ENCODE assay signal across 7 mouse cellular contexts in the genomic region with DNA sequence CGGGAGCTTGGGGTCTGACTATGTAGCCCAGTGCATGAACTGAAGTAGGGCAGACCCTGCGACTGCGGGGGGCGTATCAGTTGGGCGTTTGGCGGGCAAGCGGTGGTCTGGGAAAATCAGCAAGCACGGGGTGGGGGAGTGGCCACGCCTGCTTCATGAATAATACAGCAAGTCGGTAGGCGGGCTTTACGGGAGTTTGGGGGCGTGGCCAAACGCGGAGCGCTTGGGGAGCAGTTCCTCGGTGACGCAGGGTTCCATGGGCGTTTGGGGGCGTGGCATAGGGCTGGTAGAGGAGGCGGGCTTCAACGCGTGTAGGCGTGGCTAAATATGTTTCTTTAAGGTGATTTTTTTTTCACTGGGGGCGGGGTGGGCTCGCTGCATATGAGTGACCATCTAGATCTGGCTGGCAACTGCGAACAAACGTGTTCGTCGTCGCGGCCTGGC. TPM values are rescaled to one million over a fixed set of nuclear protein-coding genes. Genes with fewer than 3 reads are reported as not detected.
DNase-seq lines count a peak whose midpoint lies in the region; ATAC-seq and TF ChIP-seq lines count a peak whose summit lies in the region.

No protein-coding gene starts in this region.

- peak; percentile 80 for ATAC-seq in intestine, embryonic 15.5 days
- ATAC-seq in midbrain, embryonic 12.5 days (ENCODE audit: low FRiP score, low read depth), result peak; percentile 74

- peak overlapping the region; percentile 90 for H3K27ac ChIP-seq in intestine, embryonic 15.5 days
- H3K27ac ChIP-seq in midbrain, embryonic 12.5 days (replicated peaks), result peak overlapping the region; percentile 94
- H3K27ac ChIP-seq in small intestine, adult 2 months (ENCODE audit: insufficient read depth, low read depth, low read length), result peak overlapping the region; percentile 99

- H3K9me3 ChIP-seq in intestine, embryonic 15.5 days, result no peaks in the 10 kb centered on the region
- no peaks in the 10 kb centered on the region for H3K9me3 ChIP-seq in midbrain, embryonic 12.5 days

- 0 out of 2 replicates have a peak, but pooled peaks have one; percentile 4 for TF ChIP-seq POLR2A in small intestine, adult 2 months (IDR thresholded peaks at IDR 0.05; ENCODE audit: low read depth, low read length)

- peaks cover 16% of the 10 kb centered on the region for H3K36me3 ChIP-seq in intestine, embryonic 15.5 days
- peaks cover 35% of the 10 kb centered on the region for H3K36me3 ChIP-seq in midbrain, embryonic 12.5 days
- peaks cover 25% of the 10 kb centered on the region for H3K36me3 ChIP-seq in small intestine, adult 2 months (ENCODE audit: control insufficient read depth, insufficient read depth, low read length)

- intact Hi-C loops in gastrocnemius, postnatal 36 days (cut with DNase I), result no loop called here
- intact Hi-C loops in left cerebral cortex, postnatal 4 days (cut with DNase I), result no loop called here

- peak overlapping the region; percentile 87 for H3K9ac ChIP-seq in intestine, embryonic 15.5 days
- H3K9ac ChIP-seq in midbrain, embryonic 12.5 days (replicated peaks), result peak overlapping the region; percentile 20; the same call in 1 of the 2 replicates

- peak overlapping the region; percentile 97 for H3K4me2 ChIP-seq in intestine, embryonic 15.5 days (replicated peaks)
- peak overlapping the region; percentile 77 for H3K4me2 ChIP-seq in midbrain, embryonic 12.5 days (replicated peaks)

- H3K4me3 ChIP-seq in intestine, embryonic 15.5 days (replicated peaks), result peak overlapping the region; percentile 79
- H3K4me3 ChIP-seq in midbrain, embryonic 12.5 days, result peak overlapping the region; percentile 72
- H3K4me3 ChIP-seq in small intestine, adult 2 months (ENCODE audit: low read depth, low read length), result peak overlapping the region; percentile 91

- under 1% methylated on average over 32 of the region's 32 CpGs for WGBS in intestine, embryonic 15.5 days
- under 1% methylated on average over 32 of the region's 32 CpGs for WGBS in midbrain, embryonic 12.5 days
- WGBS in small intestine, adult 2 months, result under 1% methylated on average over 32 of the region's 32 CpGs

- TF ChIP-seq CTCF in small intestine, adult 2 months (IDR thresholded peaks at IDR 0.05; ENCODE audit: extremely low read depth, insufficient read length, insufficient replicate concordance, low read depth, low read length), result no peak

- H3K27me3 ChIP-seq in intestine, embryonic 15.5 days (replicated peaks), result no peaks in the 10 kb centered on the region
- no peaks in the 10 kb centered on the region for H3K27me3 ChIP-seq in midbrain, embryonic 12.5 days
- no peaks in the 10 kb centered on the region for H3K27me3 ChIP-seq in small intestine, adult 2 months (ENCODE audit: control insufficient read depth, insufficient read depth, low read length)

- peak; percentile 99 for DNase-seq in adrenal gland, adult 2 months
- DNase-seq in embryo, embryonic 11.5 days (ENCODE audit: low read depth, low spot score), result peak; percentile 99
- peak; percentile 100 for DNase-seq in gastrocnemius, postnatal 36 days
- DNase-seq in left cerebral cortex, postnatal 4 days, result peak; percentile 100

- peaks cover 25% of the 10 kb centered on the region for H3K4me1 ChIP-seq in intestine, embryonic 15.5 days (replicated peaks)
- peaks cover 32% of the 10 kb centered on the region for H3K4me1 ChIP-seq in midbrain, embryonic 12.5 days
- peaks cover 16% of the 10 kb centered on the region for H3K4me1 ChIP-seq in small intestine, adult 2 months (ENCODE audit: control insufficient read depth, insufficient read depth, insufficient read length, low read length)

RNA-seq across cellular contexts. Expression of gene Ell, which starts 0.6 kb away (rescaled TPM):
- total RNA-seq in adrenal gland, adult 2 months (2021), result 10 to 100 TPM; 26.1 to 29.6 TPM
- polyA plus RNA-seq in adrenal gland, adult 2 months (2012; rRNA removed), result 31.1 and 36.1 TPM in 2 replicates
- total RNA-seq in gastrocnemius, postnatal 36 days (2021), result 10 to 100 TPM in 1 of 2 experiments, 1 to 10 TPM in 1; 9.6 to 10.5 TPM
- 15.9 TPM in 2 replicates for polyA plus RNA-seq in intestine, embryonic 15.5 days (2015; fragmentation: Nextera tagmentation; extraction: Ambion mirVana)
- 10 to 100 TPM; 17.7 to 20.0 TPM for total RNA-seq in left cerebral cortex, postnatal 4 days (2021)
- 18.7 and 21.6 TPM in 2 replicates for polyA plus RNA-seq in midbrain, embryonic 12.5 days (2016; fragmentation: Nextera tagmentation; extraction: Ambion mirVana)
- polyA plus RNA-seq in small intestine, adult 2 months (2012; rRNA removed), result 20.5 and 45.6 TPM in 2 replicates

RNA-seq across cellular contexts. Expression of gene Kxd1, which starts 10.9 kb away (rescaled TPM):
- 10 to 100 TPM; 75.9 to 82.8 TPM for total RNA-seq in adrenal gland, adult 2 months (2021)
- 83.0 and 87.3 TPM in 2 replicates for polyA plus RNA-seq in adrenal gland, adult 2 months (2012; rRNA removed)
- 10 to 100 TPM; 67.7 to 74.7 TPM for total RNA-seq in gastrocnemius, postnatal 36 days (2021)
- polyA plus RNA-seq in intestine, embryonic 15.5 days (2015; fragmentation: Nextera tagmentation; extraction: Ambion mirVana), result 60.5 and 65.8 TPM in 2 replicates
- 10 to 100 TPM; 31.9 to 33.0 TPM for total RNA-seq in left cerebral cortex, postnatal 4 days (2021)
- 52.1 and 52.7 TPM in 2 replicates for polyA plus RNA-seq in midbrain, embryonic 12.5 days (2016; fragmentation: Nextera tagmentation; extraction: Ambion mirVana)
- polyA plus RNA-seq in small intestine, adult 2 months (2012; rRNA removed), result 34.3 and 64.4 TPM in 2 replicates

RNA-seq across cellular contexts. Expression of gene Fkbp8, which starts 11.1 kb away (rescaled TPM):
- 100 to 1,000 TPM; 269 to 287 TPM for total RNA-seq in adrenal gland, adult 2 months (2021)
- 602 and 610 TPM in 2 replicates for polyA plus RNA-seq in adrenal gland, adult 2 months (2012; rRNA removed)
- total RNA-seq in gastrocnemius, postnatal 36 days (2021), result 100 to 1,000 TPM in 1 of 2 experiments, 10 to 100 TPM in 1; 99.3 to 107 TPM
- polyA plus RNA-seq in intestine, embryonic 15.5 days (2015; fragmentation: Nextera tagmentation; extraction: Ambion mirVana), result 277 and 331 TPM in 2 replicates
- 100 to 1,000 TPM; 311 to 344 TPM for total RNA-seq in left cerebral cortex, postnatal 4 days (2021)
- polyA plus RNA-seq in midbrain, embryonic 12.5 days (2016; fragmentation: Nextera tagmentation; extraction: Ambion mirVana), result 326 and 332 TPM in 2 replicates
- polyA plus RNA-seq in small intestine, adult 2 months (2012; rRNA removed), result 300 and 623 TPM in 2 replicates

RNA-seq across cellular contexts. Expression of gene Uba52, which starts 28.1 kb away (rescaled TPM):
- 1,000 to 10,000 TPM; 1,627 to 1,685 TPM for total RNA-seq in adrenal gland, adult 2 months (2021)
- polyA plus RNA-seq in adrenal gland, adult 2 months (2012; rRNA removed), result 619 and 1,322 TPM in 2 replicates
- total RNA-seq in gastrocnemius, postnatal 36 days (2021), result 100 to 1,000 TPM; 787 to 802 TPM
- 957 and 992 TPM in 2 replicates for polyA plus RNA-seq in intestine, embryonic 15.5 days (2015; fragmentation: Nextera tagmentation; extraction: Ambion mirVana)
- 1,000 to 10,000 TPM; 1,115 to 1,131 TPM for total RNA-seq in left cerebral cortex, postnatal 4 days (2021)
- 748 and 749 TPM in 2 replicates for polyA plus RNA-seq in midbrain, embryonic 12.5 days (2016; fragmentation: Nextera tagmentation; extraction: Ambion mirVana)
- 606 and 770 TPM in 2 replicates for polyA plus RNA-seq in small intestine, adult 2 months (2012; rRNA removed)

RNA-seq across cellular contexts. Expression of gene Rex1bd, which starts 32.1 kb away (rescaled TPM):
- total RNA-seq in adrenal gland, adult 2 months (2021), result 100 to 1,000 TPM; 148 to 164 TPM
- polyA plus RNA-seq in adrenal gland, adult 2 months (2012; rRNA removed), result 327 and 373 TPM in 2 replicates
- 100 to 1,000 TPM; 126 to 128 TPM for total RNA-seq in gastrocnemius, postnatal 36 days (2021)
- 121 and 132 TPM in 2 replicates for polyA plus RNA-seq in intestine, embryonic 15.5 days (2015; fragmentation: Nextera tagmentation; extraction: Ambion mirVana)
- 100 to 1,000 TPM; 109 to 116 TPM for total RNA-seq in left cerebral cortex, postnatal 4 days (2021)
- 130 and 134 TPM in 2 replicates for polyA plus RNA-seq in midbrain, embryonic 12.5 days (2016; fragmentation: Nextera tagmentation; extraction: Ambion mirVana)
- polyA plus RNA-seq in small intestine, adult 2 months (2012; rRNA removed), result 137 and 244 TPM in 2 replicates

Comparison
In these comparisons a context has a peak if more than half of its experiments do, and no peak if none do; other contexts are left out.
1. Peak in every context shown above with its lines: DNase-seq, ATAC-seq, H3K4me3 ChIP-seq and H3K27ac ChIP-seq.